Mouse (Mus musculus) embryonic stem cell, embryonic (primary cell): ENCODE measurements at regions not wholly inside any gene's neighbourhood (a gene's known extent, or its start where the extent isn't known, plus 50 kb on each side); places are given as distances from the start of the nearest gene placed in this dataset.

Source experiments
- CTCF ChIA-PET, 4 experiments: fragments of 300-600 bp in 2 of 4; fragments of 350-600 bp in 2 of 4; sonication (Branson Sonifier 250); formaldehyde crosslinking; loops; one replicate each; lab custom pipeline; 2022; ENCODE audit warnings: inconsistent platforms in 2 of 4; lab: Charles Lee
- POLR2A ChIA-PET, 4 experiments: fragments of 300-600 bp in 2 of 4; fragments of 350-600 bp in 2 of 4; sonication (Branson Sonifier 250); formaldehyde crosslinking; loops; one replicate each; lab custom pipeline; 2022; ENCODE audit warnings: antibody characterized with exemption in 4 of 4, inconsistent platforms in 1 of 4; lab: Charles Lee

DNA sequence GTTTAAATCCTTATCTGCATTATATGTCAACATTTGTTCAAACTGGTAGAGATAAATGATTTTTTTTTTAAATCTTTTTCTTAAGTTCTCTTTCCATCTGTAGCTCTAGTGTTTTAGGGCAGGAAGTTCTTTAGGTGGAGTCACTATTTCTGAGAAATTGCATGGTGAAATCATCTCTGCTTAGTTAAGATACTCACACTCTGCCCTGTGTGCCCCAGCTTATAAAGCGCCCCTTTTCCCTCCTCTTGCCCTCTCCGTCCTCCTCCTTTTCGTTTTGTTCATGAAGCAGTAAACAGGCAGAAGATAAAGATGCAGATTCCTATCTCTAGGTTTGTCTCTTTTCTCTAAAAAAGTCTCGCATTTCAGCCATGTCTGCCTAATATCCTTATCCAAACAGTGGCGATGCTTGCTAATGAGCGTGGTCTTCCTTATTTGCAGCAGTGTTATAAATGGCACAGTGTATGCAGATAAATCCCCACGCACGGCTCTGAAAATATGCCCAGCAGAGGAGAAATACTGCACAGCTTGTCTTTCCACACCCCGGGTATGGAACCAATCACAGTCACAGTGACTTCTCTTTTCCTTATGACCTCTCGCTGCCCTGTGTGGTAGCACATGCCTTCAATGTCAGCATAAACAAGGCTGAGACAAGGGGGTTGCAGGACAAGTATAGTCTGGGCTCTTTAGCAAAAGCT lies 852.7 kb downstream of the 5730522E02Rik start:
- ChIA-PET CTCF (no interaction called here), POLR2A (no interaction called here)

GRCm38 (mm10) chr11:25356671-25357586 lies 853.6 kb downstream of the 5730522E02Rik start:
- CTCF ChIA-PET, result no interaction called here
- POLR2A ChIA-PET, result no interaction called here

DNA sequence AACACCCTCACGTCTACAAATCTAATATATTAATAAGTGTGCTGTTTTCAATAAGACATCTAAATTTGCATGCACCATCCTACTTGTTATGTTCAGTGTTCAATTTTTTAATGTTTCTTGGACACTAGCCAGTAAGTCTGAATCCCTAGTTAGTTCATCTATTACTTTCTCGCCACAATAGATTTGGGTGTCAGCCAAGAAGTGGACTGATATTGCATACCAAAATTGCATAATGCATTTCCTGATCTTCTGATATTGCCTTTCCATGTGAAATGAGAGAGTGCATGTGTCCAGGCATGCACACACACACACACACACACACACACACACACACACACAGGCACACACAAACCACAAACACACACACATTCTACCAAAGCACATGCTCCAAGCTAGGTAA lies 874.9 kb downstream of the 5730522E02Rik start:
- ChIA-PET CTCF (no interaction called here), POLR2A (no interaction called here)

DNA sequence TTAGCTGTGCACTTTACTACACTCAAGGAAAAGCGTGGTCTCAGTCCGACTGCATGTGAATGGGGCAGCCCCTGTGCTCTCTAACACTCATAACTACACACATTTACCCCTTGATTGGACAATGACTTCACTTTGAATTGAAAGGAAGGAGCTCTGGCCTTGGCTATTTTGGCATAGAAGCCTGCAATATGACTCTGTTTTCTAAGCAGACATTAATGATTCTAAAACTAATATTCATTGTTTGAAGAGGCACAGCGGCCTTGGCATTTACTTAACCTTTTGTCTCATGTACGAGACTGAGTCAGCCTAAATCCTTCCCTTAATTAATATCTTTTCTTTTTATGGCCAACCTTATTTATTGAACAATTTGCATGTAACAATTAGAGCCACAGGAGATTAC lies 879.9 kb downstream of the 5730522E02Rik start:
- ChIA-PET CTCF (no interaction called here), POLR2A (no interaction called here)

GRCm38 (mm10) chr11:25322426-25322825 lies 888.1 kb downstream of the 5730522E02Rik start:
- CTCF ChIA-PET, result no interaction called here
- POLR2A ChIA-PET, result interaction anchor here in 1 of 4 experiments (0.6 kb wide), 1 partner anchor 165 kb away, joined by 7 read pairs; no protein-coding TSS in a partner anchor

DNA sequence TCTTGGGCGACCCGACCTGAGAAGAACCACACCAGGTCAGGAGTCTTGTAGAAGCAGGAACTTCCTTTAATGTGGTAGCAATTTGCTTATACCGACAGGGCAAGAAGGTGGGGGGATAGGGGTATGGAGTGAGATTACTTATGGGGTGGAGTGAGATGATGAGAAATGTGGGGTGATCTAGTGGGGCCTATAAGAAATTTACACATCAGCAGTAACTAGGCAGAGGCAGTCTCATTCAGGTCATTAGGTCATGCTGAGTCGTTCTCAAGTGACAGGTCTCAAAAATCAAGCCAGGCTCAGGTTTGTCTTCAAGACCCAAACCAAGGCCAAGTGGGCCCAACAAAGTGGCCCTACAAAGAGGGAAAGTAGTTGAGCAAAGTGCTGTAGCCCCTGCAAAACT lies 889.1 kb downstream of the 5730522E02Rik start:
- POLR2A ChIA-PET, result no interaction called here
- CTCF ChIA-PET, result no interaction called here

- CTCF ChIA-PET, result no interaction called here
These were observed 895.9 kb downstream of the 5730522E02Rik start for GRCm38 (mm10) chr11:25314645-25315044.

DNA sequence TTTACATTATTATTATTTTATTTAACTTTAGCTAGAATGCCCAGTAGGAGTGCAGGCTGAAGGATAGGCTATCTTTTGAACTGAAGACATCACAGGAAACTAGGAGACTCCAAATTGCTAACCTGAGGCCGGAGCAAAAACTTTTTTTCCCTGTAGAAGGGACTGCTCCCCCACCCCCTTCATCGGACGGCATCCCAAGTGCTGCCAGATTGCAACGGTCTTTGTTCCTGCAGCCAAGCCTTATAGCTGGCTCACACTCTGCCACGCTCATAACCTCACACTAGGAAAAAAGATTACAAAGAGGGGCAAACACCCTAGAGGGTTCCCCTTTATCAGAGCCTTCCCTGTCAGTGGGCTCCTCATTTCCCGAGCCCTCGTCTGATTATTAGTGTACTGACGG lies 896.7 kb downstream of the 5730522E02Rik start:
- ChIA-PET POLR2A (no interaction called here), CTCF (interaction anchor here in 1 of 4 experiments (0.6 kb wide), 1 partner anchor 1509 kb away, joined by 3 read pairs; no protein-coding TSS in a partner anchor)

More at GRCm38 (mm10) chr11:25314645-25315044, 895.9 kb downstream of the 5730522E02Rik start:
- POLR2A ChIA-PET, result no interaction called here

GRCm38 (mm10) chr11:25313308-25313707 lies 897.3 kb downstream of the 5730522E02Rik start:
- CTCF ChIA-PET, result interaction anchor here in 1 of 4 experiments (0.6 kb wide), 1 partner anchor 1508 kb away, joined by 3 read pairs; no protein-coding TSS in a partner anchor
- POLR2A ChIA-PET, result no interaction called here

GRCm38 (mm10) chr11:25310754-25311153 lies 899.8 kb downstream of the 5730522E02Rik start:
- ChIA-PET CTCF (interaction anchor here in 1 of 4 experiments (1.6 kb wide), 1 partner anchor 10 kb away, joined by 8 read pairs; no protein-coding TSS in a partner anchor), POLR2A (interaction anchor here in 1 of 4 experiments (1.6 kb wide), 1 partner anchor 10 kb away, joined by 4 read pairs; no protein-coding TSS in a partner anchor)

DNA sequence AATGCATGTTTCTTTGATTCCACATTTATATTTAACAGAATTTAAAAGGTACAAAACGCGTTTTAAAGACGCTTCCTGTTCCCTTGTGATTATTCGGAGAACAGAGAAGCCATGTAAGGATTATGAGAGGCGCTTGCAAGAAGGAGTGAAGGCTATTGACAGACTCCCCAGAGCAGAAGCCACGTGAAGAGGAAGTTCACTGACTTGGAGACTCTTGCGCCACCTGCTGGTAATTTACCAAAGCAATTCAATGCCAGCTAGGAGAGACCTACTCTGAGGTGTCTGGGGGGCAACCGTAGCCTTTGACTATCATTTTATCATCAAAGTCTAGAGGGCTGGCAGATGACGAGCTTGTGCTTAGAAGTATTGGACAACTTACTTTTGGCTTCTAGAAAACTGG lies 909.4 kb downstream of the 5730522E02Rik start:
- ChIA-PET CTCF (interaction anchor here (0.5 to 1.6 kb wide), 15 partner anchors 8 to 1660 kb away, joined by 3 to 8 read pairs (median 4); no protein-coding TSS in a partner anchor), POLR2A (interaction anchor here in 1 of 4 experiments (2.0 kb wide), 1 partner anchor 10 kb away, joined by 4 read pairs; no protein-coding TSS in a partner anchor)

DNA sequence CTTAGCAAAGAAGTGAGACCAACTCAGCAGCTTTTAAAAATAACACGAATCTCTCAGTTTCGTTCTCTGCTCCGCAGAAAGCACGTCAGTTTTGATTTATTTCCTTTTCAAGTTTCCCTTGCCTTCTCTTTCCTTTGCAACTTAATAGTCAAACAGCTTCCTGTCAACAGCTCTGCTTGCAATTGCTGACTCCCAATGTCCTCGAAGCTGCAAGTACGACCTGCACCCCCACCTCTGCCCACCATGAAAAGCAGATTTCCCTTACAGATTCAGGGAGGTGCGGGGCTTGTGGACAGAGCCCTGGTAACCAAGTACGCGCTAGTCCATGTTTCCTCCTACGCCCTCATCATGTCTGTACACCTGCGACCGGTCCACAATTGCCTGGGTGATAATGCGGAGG lies 922.2 kb downstream of the 5730522E02Rik start:
- POLR2A ChIA-PET, result no interaction called here

GRCm38 (mm10) chr11:25287458-25288247 lies 922.9 kb downstream of the 5730522E02Rik start:
- ChIA-PET POLR2A (no interaction called here), CTCF (interaction anchor here in 1 of 4 experiments (1.0 kb wide), 1 partner anchor 13 kb away, joined by 5 read pairs; no protein-coding TSS in a partner anchor)

More for the DNA sequence above, 922.2 kb downstream of the 5730522E02Rik start:
- CTCF ChIA-PET, result interaction anchor here in 2 of 4 experiments (0.7 to 1.0 kb wide), 2 partner anchors 13 kb away, joined by 5 read pairs; no protein-coding TSS in a partner anchor

- ChIA-PET POLR2A (no interaction called here), CTCF (no interaction called here)
These were observed 940.5 kb downstream of the 5730522E02Rik start for GRCm38 (mm10) chr11:25269936-25270540.

DNA sequence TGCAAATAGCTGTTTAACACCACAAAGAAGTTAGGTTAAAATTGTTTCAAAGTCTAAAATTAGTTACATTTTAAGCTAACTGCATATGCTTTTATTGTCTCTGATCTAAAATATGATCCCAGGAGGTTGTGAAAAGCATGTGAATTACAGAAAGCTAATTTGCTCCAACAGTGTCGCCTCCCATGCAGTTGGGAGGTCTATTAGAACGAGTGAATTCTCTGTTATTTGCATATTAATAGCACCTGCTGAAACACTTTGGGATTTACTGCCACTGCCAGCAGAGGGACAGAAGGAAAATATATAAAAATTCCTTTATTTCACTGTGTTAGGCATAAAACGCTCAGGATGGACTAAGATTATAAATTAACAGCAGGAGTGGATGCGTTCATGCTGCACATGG lies 947.7 kb downstream of the 5730522E02Rik start:
- CTCF ChIA-PET, result no interaction called here

GRCm38 (mm10) chr11:25259691-25260090 lies 950.9 kb downstream of the 5730522E02Rik start:
- POLR2A ChIA-PET, result no interaction called here

More for the DNA sequence above, 947.7 kb downstream of the 5730522E02Rik start:
- POLR2A ChIA-PET, result no interaction called here

DNA sequence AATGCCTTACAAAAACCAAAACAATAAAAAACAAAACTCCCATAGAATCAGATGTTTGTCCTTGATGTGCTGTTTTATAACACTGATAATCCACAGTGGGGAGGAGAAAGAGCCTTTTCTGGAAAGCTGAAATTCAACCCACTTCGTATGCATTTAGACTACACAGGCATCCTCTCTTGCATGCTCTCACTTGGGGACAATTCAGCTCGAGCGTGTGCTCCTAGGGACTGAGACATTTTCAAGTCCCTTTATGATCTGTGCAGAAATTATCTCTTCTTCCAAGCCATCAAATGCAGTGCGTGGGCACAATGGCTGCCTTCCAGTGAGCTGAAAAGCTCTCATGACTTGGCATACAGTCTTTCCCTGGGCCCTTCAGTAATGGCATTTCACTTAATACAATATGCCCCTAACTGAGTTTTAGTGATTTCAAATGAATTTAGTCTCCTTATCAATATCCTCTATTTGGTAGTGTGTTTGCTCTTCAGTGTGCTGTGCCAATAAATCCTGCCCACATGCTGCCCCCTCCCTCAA lies 977.1 kb downstream of the 5730522E02Rik start:
- ChIA-PET POLR2A (no interaction called here), CTCF (no interaction called here)

More at GRCm38 (mm10) chr11:25259691-25260090, 950.9 kb downstream of the 5730522E02Rik start:
- CTCF ChIA-PET, result no interaction called here
